Mouse (Mus musculus): ENCODE data around the gene Lpar3.

DNA sequence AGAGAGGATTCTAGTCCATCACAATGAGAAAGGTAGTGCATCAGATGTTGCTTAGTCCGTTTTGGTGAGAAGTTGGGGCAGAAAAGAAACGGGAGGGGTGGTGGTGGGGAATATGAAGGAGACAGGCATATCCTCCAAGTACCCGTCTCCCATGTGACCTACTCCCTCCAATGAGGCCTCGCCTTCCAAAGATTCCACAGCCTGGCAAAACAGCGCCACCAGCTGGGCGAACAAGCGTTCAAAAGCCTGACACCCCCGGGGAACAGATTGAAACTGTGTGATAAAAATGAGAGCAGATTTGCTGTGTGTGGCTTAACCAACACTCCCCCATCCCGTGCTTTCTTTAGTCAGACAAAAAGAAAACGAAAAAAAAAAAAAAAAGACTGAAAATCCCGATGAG is 56.7 kb downstream of the Lpar3 start:
- peak; percentile 66 for TF ChIP-seq CTCF (IDR thresholded peaks at IDR 0.05; ENCODE audit: low read depth)
- no peak for TF ChIP-seq EP300 (IDR thresholded peaks at IDR 0.05; ENCODE audit: low read depth)

All from liver, postnatal 0 days (tissue).